Mouse (Mus musculus): ENCODE results near the gene Nr1i3. TPM values are rescaled to one million over a fixed set of nuclear protein-coding genes. Genes with fewer than 3 reads are reported as not detected.
"Not testable (repeated sequence)": the region's sequence is repeated elsewhere in the genome, so short reads cannot be mapped to it uniquely, and the experiment has no call there.

Nr1i3 gene
- total RNA-seq, 2 experiments from 2014 or later: not detected

DNA sequence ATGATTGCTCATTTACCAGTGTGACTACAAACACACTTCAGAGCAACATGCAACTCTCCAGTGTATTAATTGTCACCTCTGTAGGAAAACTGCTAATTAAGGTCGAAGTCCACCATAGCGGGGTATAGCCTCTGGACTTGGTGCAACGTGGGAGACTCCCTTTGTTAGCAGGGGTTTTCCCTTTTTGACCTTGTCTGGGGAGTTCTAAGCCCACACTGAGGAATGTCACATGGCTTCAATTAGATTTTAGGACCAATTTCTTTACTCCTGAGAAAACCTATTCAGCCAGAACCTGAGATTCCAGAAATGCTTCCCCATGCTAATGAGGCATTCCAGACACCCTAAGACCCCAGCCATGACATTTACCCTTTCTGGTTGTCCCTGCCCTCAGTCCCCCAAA is 16.4 kb downstream of the Nr1i3 start:
- DNase-seq: no peak

DNA sequence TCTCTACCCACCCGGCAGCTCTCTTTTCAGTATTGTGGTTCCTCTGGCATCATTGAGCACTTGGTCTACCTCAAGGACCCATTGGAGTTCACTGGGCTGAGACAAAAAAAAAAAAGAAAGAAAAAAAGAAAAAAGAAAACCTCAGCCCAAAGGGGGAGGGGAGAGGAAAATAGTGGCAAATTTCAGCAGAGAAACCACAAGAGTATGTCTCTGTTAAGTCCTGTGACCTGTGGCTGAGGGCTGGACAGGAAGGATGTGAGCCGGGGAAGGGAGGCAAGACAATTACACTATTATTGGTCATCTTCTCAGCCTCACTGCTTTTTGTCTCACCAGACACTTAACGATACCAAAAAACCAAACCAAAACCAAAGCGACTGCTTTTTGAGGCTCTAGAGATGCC is 18.1 kb downstream of the Nr1i3 start:
- DNase-seq: no peak

DNA sequence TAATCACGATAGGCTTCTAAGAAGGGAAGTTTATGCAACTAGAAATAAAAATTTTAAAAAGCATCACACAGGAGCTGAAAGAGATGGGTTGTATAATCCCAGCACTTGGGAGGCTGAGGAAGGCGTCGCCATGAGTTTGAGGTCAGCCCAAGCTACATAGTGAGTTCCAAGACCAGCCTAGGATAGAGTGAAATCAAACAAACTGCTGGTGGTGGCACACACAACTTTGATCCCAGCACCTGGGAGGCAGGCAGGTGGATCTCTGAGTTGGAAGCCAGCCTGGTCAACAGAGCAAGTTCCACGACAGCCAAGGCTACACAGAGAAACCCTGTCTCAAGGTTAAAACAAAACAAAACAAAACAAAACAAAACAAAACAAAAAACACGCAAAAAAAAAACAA is 18.6 kb downstream of the Nr1i3 start:
- DNase-seq: no peak

DNA sequence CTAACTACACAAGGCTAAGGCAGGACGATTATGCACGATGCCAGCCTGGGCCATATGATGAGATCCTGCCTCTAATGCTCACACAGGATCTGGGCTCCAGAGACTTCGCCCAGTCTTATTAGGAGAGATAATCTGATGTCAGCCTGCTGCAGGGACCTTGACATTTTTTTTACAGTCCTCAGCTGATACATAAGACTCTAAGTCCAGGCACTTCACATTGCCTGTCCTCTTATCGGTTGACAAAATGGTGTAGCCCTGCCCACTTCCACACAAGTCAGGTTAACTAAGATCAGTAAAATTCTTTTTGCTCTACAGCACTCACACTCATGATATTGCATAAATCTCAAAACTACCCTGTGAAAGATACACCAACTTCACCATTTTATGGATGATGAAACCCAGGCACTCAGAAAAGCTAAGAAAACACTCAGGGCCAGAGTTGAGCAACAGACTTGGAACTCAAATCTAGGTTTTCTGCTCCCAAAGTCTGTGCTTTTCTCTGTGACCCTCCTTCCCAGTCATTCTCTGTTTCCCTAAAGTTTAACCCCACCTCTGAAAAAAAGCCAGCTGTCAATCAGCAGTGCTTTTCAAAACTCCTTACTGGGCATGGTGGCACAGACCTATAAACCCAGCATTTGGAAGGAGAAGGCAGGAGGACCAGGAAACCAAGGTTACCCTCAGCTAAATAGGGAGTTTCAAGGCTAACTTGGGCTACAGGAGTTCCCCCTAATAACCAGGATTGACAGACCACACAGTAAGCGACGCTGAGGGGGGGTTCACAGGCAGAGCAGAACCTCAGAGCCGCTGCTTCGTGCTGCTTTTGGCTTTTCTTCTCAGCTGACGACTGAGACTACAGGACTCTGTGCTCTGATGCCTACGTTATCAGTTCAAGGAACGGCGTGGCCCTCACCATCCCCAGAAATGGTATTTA is 19.3 kb downstream of the Nr1i3 start:
- DNase-seq: no peak

DNA sequence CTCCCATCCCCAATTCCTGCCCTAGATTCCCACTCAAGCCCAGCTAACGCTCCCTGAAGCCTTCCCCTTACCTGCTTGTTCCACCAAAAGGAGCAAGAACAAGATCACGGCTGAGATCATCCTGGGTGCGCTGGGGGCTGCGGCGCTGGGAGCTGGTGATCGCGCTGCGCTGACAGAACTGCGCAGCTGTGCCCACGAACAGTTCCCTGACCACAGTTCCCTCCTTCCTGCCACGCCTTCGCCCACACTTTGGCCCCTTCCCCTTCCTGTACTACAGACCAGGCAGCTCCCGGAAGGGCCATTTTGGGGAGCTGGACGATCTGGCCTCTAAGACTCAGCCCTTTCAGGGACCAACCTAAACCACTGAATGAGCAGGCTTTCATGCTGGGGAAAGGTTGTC is 20.4 kb downstream of the Nr1i3 start, which contains the start of gene Fcer1g:
Gene Fcer1g, minus strand, starts transcription at position 240 of the 400 bp plus-strand sequence.
- DNase-seq: peak; percentile 37

DNA sequence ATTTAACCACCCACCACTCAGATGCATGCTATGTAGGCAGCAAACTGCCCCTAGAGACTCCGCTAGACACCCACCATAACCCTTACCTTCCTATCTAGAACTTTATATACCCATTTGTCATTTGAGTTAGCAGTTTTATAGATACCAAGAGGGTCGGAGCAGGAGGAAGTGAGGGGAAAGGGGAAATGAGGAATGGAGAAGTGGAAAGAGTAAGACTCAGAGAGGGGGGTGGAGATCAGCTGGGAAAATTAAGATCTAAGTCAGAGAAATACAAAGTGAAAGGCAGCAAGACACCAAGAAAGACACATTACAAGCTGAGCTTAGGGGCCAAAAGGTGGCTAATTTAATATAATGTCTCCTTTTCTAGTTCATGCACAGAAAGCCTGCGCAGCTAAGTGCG is 20.8 kb downstream of the Nr1i3 start:
- DNase-seq: no peak

DNA sequence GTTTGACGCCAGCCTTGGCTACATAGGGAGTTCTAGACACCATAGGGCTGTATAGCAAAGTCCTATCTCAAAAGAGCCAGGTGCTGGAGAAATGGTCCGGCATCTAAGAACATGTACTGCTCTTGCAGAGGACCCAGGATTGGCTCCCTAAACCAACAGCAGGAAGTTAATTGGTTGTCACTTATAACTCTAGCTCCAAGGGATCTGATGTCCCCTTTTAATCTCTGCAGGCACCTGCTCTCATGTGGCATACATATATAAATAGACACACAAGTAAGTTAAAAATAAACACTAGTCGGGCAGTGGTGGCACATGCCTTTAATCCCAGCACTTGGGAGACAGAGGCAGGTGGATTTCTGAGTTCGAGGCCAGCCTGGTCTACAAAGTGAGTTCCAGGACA is 22.0 kb downstream of the Nr1i3 start:
- DNase-seq: no peak

DNA sequence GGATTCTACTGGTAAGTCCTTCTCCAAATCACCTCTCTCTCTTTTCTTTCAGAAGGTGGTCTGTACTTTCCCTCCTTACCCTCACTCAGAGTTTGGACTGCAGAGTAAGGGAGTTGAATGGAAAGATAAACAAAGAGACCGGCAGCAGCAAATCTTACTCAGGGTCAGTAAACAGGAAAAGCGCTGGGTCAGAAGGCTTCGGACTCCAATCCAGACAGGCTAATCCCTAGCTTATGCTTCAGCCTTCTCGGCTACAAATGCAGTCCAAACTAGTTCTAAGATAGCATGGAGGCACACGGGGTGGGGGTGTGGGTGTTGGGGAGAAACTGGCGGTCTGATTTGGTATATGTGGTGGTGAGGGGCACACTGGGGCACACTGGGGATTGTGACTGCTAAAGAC is 23.7 kb downstream of the Nr1i3 start:
- DNase-seq: no peak

DNA sequence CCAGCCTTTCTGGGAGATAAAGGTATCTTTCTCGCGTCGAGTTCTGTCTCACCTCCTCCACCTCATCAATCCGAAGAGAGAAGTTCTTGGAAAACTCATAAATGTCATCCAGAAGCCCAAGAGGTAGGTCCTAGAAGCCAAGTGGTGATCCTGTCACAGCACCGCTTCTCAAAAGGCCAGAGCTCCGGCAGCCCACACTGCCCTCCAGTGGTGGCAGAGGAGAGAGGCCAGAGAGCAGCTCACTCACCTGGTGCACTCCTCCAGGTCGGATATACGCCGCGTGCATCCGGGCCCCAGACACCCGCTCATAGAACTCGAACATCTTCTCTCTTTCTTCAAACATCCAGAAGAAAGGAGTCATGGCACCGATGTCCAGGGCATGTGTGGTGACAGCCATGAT is 24.7 kb downstream of the Nr1i3 start:
- DNase-seq: peak; percentile 41

DNA sequence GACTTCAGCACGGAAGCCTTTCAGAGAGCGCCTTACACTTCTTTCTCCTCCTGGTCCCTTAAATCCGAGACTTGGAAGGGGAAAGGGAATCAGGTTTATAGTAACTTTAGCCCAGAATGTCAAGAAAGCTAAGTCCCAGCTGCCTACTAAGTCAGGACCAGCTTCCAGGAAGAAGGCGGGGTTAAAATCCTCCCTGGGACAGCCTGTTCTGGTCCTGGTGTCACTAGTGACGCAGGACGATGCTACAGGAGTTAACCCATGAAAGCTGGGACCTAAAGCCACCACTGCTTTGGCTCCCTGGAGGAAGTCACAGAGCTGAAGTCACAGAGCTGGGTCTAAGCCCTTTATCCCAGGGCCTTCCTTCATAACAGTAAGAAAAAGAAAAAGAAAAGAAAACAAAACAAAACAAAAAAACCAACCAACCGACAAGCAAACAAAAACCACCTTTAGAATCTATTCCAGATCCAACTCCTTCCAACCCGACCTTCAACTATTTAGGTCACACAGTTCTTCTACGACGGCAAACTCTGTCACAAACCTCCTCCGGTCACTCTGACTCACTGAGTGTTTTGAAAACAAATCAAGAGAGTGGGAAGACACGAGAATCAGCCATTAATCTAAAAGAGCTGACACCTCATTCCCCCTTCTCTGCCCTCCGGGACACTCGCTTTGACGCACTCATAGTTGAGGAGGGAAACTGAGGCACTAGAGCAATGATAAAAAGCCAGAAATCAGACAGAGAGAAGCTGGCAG is 26.4 kb downstream of the Nr1i3 start:
- peak; percentile 75 for DNase-seq

DNA sequence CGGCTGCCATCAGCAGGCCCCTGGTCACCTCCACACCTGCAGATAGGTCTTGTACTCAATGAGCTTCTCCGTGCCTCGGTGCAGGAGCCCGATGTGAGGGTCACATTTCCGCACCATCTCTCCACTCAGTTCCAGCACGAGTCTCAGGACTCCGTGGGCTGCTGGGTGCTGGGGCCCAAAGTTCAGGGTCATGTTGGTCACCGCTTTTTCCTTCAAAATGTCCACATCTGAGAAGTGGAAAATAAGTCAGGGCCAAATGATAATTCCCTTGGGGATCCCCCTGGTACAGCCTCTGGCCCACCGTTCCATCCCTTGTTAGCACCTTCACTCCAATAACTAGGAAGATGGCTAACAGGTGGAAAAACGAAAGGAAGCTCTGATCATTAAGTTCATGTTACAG is 27.1 kb downstream of the Nr1i3 start:
- DNase-seq: no peak

DNA sequence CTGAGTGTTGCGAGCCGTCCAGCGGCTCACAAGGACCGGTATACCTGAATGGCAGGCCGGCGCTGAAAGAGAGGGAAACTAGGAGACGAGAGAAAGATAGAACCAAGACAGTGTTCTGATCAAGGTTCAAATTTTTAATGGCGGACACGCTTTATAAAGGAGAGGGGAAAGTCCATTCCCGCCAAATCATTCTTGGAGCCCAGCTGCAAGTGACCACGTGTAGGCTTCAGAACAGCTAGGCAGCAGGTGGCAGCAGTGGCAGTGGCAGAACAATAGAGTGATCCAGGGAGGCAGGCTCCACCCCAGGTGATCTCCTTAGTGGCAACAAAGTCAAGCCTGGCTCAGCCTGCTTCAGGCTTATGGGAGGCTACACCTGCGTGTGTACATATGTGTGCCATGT is 28.2 kb downstream of the Nr1i3 start:
- not testable (repeated sequence) for DNase-seq

DNA sequence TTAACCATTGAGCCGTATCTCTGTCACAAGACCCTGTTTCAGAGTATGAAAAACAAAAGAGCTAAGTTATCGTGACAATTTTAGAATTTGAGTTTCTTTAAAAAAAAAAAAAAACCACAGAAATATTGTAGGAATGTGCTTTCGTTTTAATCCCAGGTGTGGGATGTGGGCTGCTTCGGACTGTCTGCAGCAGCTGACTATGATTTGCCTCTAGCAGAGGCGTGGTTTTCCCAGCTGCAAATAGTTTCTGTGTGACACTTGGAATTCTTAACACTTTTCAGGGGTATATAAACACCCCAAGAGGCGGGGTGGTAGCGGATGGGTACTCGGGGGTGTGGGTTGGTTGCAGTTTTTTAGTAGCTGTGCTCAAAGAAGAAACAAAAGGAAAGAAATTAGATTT is 31.6 kb downstream of the Nr1i3 start:
- DNase-seq: no peak

DNA sequence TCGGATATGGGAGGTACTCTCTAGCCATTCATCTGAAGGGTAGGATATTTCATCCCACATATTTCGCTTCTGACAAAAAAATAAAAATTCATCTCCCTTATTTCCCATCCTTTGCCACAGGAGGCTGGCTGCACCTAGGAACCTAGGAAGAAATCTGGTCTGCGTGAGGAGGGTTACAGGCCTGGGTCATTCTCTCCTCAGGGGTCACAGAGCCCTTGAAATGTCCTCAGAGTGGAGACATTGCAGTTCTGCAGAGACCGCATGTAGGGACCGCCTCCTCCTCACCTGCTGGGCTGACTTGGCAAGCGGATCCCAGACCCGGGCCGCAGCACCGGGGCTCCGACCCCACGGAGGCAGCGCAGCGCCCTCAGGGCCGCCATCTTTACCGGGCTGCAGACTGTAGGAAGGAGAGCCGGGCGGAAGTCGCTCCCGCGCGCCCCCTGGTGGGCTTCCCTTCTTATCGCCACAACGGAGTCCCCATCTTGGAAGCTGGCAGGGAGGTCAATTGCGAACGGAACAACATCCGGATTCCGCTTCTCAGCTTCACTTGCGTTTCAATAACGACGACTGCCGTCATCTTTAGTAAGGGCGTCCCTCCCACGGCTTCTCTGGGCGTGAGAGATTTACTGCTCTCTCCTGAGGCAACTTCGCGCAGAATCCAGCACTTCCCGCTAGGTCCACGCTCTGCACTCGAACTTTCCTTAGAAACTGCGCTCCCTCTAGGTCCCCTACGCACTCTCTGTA is 33.1 kb downstream of the Nr1i3 start:
- DNase-seq: peak; percentile 97

DNA sequence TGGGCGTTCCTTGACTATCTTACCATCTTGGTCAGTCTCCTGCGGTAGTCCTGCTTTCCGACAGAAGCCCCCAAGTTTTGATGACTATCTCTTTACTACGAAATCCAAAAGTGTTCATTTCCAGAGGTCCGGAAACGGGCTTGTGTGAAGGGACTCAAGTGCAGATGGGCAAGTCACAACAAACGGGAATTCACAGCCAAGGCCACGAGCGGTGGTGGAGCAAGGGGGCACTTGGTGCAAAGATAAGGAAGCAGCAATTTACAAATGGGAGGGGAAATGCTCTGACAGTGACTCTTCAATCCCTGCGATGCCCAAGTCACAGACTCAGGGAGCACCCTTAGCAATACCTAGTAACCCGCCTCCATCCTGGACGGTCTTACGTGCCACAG is 33.7 kb downstream of the Nr1i3 start:
- no peak for DNase-seq

DNA sequence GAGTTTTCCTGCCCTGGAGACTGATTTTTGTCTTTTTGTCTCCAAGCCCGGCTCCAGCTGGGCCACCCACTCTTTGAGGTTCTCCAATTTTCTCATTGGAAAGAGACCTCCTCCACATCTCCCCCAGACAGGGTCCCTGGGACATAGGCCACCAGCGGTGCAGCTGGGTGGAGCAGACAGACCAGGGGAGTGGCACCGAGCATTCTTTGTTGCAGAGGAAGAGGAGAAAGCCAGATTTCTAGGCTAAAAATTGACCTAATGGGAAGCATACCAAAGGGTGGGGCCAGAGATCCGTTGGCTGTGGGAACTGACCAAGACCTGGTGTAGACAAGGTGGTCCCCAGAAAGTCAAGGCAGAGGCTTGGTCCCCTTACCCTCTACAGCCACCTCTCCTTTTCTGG is 34.1 kb downstream of the Nr1i3 start:
- DNase-seq: no peak

DNA sequence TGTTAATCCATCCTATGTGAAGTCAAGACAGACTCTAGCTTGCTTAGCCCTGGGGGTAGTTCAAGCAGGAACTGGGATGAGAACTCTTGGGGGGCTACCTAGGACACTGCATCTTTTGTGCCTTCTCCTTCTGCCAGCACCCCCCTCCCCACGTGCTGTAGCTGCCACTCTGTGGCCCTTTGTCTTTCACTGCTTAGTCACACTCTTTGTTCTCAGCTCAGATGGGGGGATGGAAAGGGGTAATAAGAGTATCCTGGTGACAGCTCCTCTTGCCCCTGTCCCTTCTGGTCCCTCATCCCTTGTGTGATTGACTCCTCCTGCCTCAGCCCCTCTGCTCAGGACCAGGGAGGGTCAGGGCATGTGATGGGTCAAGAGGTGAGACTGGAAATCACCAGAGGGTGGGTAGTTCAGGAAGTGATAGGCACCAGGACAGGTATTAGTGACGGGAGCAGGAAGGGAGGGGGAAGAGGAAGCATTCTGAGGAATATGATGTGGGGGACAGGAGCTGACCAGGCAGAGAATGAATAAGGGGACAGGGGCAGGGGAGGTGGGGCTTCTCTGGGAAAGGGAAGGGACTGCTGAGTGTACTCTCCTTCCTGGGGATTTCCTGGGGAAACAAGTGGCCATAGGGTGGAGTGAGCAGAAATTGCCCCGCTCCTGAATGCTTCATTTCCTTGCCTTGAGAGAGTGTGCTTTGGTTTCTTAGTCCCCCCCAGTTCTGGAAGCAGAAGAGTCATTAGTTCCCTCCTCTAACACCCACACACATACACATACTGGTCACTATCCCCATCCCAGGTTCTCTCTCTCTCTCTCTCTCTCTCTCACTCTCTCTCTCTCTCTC is 34.8 kb downstream of the Nr1i3 start:
- DNase-seq: no peak

DNA sequence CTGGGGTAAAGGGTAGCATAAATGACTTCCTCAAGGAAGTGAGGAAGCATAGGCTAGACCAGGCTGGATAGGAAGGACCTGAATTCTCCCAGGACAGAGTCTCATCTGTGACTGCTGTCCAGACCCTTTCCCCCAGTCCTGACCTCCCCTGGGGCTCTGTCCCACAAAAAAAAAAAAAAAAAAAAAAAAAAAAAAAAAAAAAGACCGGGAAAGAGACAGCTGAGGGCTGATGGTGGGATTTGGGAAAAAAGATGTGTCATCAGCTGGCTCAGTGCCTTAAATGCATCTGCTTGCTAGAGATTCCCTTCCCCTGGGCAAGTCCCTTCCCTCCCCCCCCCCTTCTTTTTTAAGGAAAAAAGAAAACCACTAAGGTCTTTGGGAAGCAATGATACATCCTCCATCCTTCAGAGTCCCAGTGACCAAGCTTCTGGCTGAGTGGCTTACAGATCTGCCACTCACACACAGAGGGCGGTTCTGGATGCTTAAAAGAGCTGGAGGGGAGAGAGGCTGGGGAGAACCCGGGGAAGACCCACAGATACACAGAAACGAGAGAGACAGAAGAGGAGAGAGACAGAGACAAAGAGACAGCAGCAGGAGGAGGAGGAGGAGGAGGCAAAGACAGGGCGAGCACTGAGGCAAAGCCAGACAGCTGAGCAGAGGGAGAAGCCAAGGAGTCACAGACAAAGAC is 36.3 kb downstream of the Nr1i3 start, which contains the start of gene Adamts4:
Gene Adamts4, plus strand, starts transcription at position 509 of the 688 bp plus-strand sequence.
- DNase-seq: peak; percentile 45

DNA sequence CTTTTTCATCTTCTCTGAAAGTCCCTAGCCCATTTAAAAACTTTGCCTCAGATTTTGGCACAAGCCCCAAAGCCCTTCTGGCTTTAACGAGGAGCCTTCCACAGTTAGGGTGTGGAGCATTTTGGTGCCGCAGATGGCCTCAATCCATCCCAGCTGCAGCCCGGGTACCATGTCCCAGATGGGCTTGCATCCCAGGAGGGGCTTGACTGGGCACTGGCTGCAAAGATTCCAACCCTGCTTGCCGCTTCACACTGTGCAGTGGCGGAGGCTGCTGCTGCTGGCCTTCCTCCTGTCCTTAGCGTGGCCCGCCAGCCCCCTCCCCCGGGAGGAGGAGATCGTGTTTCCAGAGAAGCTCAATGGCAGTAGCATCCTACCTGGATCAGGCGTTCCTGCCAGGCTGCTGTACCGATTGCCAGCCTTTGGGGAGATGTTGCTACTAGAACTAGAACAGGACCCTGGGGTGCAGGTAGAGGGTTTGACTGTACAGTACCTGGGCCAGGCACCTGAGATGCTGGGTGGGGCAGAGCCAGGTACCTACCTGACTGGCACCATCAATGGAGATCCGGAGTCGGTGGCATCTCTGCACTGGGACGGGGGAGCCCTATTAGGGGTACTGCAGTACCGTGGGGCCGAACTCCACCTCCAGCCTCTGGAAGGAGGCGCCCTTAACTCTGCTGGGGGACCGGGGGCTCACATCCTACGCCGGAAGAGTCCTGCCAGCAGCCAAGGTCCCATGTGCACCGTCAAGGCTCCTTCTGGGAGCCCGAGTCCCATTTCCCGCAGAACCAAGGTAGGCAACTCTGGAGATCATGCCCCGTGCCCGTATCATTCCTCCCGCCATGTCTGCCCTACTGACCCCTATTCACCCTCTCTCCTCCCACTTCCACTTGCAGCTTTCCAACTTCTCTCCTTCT is 37.2 kb downstream of the Nr1i3 start, which contains the start of gene Ndufs2:
Gene Ndufs2, minus strand, starts transcription at position 709 of the 914 bp plus-strand sequence.
- DNase-seq: peak; percentile 46
